Mouse (Mus musculus): Measurements from ENCODE around the gene Nle1. TPM values are rescaled to one million over a fixed set of nuclear protein-coding genes. Genes with fewer than 3 reads are reported as not detected.

The Nle1 gene
- polyA plus RNA-seq, 1 experiment from 2014 or later, result 24.3 TPM

GRCm38 (mm10) chr11:82865957-82866356 is 42.3 kb downstream of the Nle1 start:
- Histone ChIP-seq H3K27ac (peak overlapping the region; percentile 54), H3K9me3 (replicated peaks) (no peaks in the 10 kb centered on the region), H3K4me2 (peak overlapping the region; percentile 70), H3K4me1 (replicated peaks) (peaks cover 87% of the 10 kb centered on the region), H3K9ac (peak overlapping the region; percentile 49; the same call in 1 of the 2 replicates), H3K4me3 (replicated peaks) (no peak overlapping the region; the same call in 1 of the 2 replicates), H3K36me3 (no peaks in the 10 kb centered on the region), H3K27me3 (no peaks in the 10 kb centered on the region)
- WGBS (ENCODE audit: insufficient replicate concordance), result 65% methylated on average over 10 of the region's 10 CpGs
- DNase-seq (no peak), ATAC-seq (ENCODE audit: low read depth) (no peak)

GRCm38 (mm10) chr11:82863488-82863931 is 44.7 kb downstream of the Nle1 start:
- peak overlapping the region; percentile 17 for H3K4me2 ChIP-seq
- H3K9me3 ChIP-seq (replicated peaks), result no peaks in the 10 kb centered on the region
- H3K27me3 ChIP-seq, result no peaks in the 10 kb centered on the region
- 54% methylated on average over 4 of the region's 4 CpGs for WGBS (ENCODE audit: insufficient replicate concordance)
- ATAC-seq (ENCODE audit: low read depth) (peak; percentile 65; the same call in 1 of the 2 replicates), DNase-seq (no peak)
- peak overlapping the region; percentile 82 for H3K27ac ChIP-seq
- peak overlapping the region; percentile 23; the same call in 1 of the 2 replicates for H3K9ac ChIP-seq
- H3K4me3 ChIP-seq (replicated peaks), result no peak overlapping the region
- H3K36me3 ChIP-seq, result 0 out of 2 replicates have a peak, but pooled peaks cover 5% of the 10 kb centered on the region
- H3K4me1 ChIP-seq (replicated peaks), result peaks cover 83% of the 10 kb centered on the region

GRCm38 (mm10) chr11:82863059-82863458 is 45.2 kb downstream of the Nle1 start:
- DNase-seq, result no peak
- Histone ChIP-seq H3K27me3 (no peaks in the 10 kb centered on the region), H3K9ac (0 out of 2 replicates have a peak overlapping the region, but pooled peaks have one; percentile 49), H3K4me2 (no peak overlapping the region), H3K9me3 (replicated peaks) (no peaks in the 10 kb centered on the region), H3K27ac (peak overlapping the region; percentile 82), H3K4me3 (replicated peaks) (no peak overlapping the region), H3K4me1 (replicated peaks) (peaks cover 81% of the 10 kb centered on the region), H3K36me3 (0 out of 2 replicates have a peak, but pooled peaks cover 5% of the 10 kb centered on the region)
- ATAC-seq (ENCODE audit: low read depth), result no peak
- 81% methylated on average over 2 of the region's 2 CpGs for WGBS (ENCODE audit: insufficient replicate concordance)

GRCm38 (mm10) chr11:82862638-82863037 is 45.6 kb downstream of the Nle1 start:
- H3K9me3 ChIP-seq (replicated peaks), result no peaks in the 10 kb centered on the region
- H3K27ac ChIP-seq, result peak overlapping the region; percentile 82
- peaks cover 81% of the 10 kb centered on the region for H3K4me1 ChIP-seq (replicated peaks)
- H3K4me2 ChIP-seq, result peak overlapping the region; percentile 39
- 22% methylated on average over 9 of the region's 9 CpGs for WGBS (ENCODE audit: insufficient replicate concordance)
- 0 out of 2 replicates have a peak, but pooled peaks cover 5% of the 10 kb centered on the region for H3K36me3 ChIP-seq
- no peaks in the 10 kb centered on the region for H3K27me3 ChIP-seq
- no peak overlapping the region for H3K4me3 ChIP-seq (replicated peaks)
- peak; percentile 71 for ATAC-seq (ENCODE audit: low read depth)
- no peak for DNase-seq
- peak overlapping the region; percentile 49; the same call in 1 of the 2 replicates for H3K9ac ChIP-seq

- no peaks in the 10 kb centered on the region for H3K27me3 ChIP-seq
- DNase-seq (no peak), ATAC-seq (ENCODE audit: low read depth) (no peak)
- H3K4me1 ChIP-seq (replicated peaks), result peaks cover 80% of the 10 kb centered on the region
- no peak overlapping the region for H3K4me2 ChIP-seq
- no peak overlapping the region for H3K27ac ChIP-seq
- H3K9ac ChIP-seq, result no peak overlapping the region
- no peaks in the 10 kb centered on the region for H3K9me3 ChIP-seq (replicated peaks)
- WGBS (ENCODE audit: insufficient replicate concordance), result 80% methylated on average over 8 of the region's 8 CpGs
- H3K4me3 ChIP-seq (replicated peaks), result no peak overlapping the region
- 0 out of 2 replicates have a peak, but pooled peaks cover 5% of the 10 kb centered on the region for H3K36me3 ChIP-seq
These were observed 46.7 kb downstream of the Nle1 start for GRCm38 (mm10) chr11:82861558-82861957.

GRCm38 (mm10) chr11:82860759-82861158 is 47.5 kb downstream of the Nle1 start:
- Histone ChIP-seq H3K4me1 (replicated peaks) (peaks cover 80% of the 10 kb centered on the region), H3K4me2 (no peak overlapping the region), H3K27me3 (no peaks in the 10 kb centered on the region), H3K36me3 (0 out of 2 replicates have a peak, but pooled peaks cover 5% of the 10 kb centered on the region), H3K27ac (no peak overlapping the region), H3K9ac (no peak overlapping the region), H3K4me3 (replicated peaks) (no peak overlapping the region), H3K9me3 (replicated peaks) (no peaks in the 10 kb centered on the region)
- ATAC-seq (ENCODE audit: low read depth) (no peak), DNase-seq (no peak)
- 77% methylated on average over 6 of the region's 6 CpGs for WGBS (ENCODE audit: insufficient replicate concordance)

GRCm38 (mm10) chr11:82857307-82857848 is 50.8 kb downstream of the Nle1 start:
- ATAC-seq (ENCODE audit: low read depth) (no peak), DNase-seq (no peak)
- H3K4me3 ChIP-seq (replicated peaks), result no peak overlapping the region
- 0 out of 2 replicates have a peak, but pooled peaks cover 10% of the 10 kb centered on the region for H3K36me3 ChIP-seq
- H3K4me2 ChIP-seq, result no peak overlapping the region
- peaks cover 82% of the 10 kb centered on the region for H3K4me1 ChIP-seq (replicated peaks)
- H3K9ac ChIP-seq, result no peak overlapping the region
- H3K27me3 ChIP-seq, result no peaks in the 10 kb centered on the region
- H3K9me3 ChIP-seq (replicated peaks), result no peaks in the 10 kb centered on the region
- WGBS (ENCODE audit: insufficient replicate concordance), result 71% methylated on average over 13 of the region's 13 CpGs
- peak overlapping the region; percentile 82 for H3K27ac ChIP-seq

- Histone ChIP-seq H3K4me3 (replicated peaks) (no peak overlapping the region), H3K27me3 (no peaks in the 10 kb centered on the region), H3K9ac (no peak overlapping the region), H3K4me1 (replicated peaks) (peaks cover 82% of the 10 kb centered on the region), H3K9me3 (replicated peaks) (no peaks in the 10 kb centered on the region), H3K27ac (peak overlapping the region; percentile 82), H3K4me2 (no peak overlapping the region), H3K36me3 (0 out of 2 replicates have a peak, but pooled peaks cover 10% of the 10 kb centered on the region)
- ATAC-seq (ENCODE audit: low read depth) (no peak), DNase-seq (no peak)
- 77% methylated on average over 10 of the region's 10 CpGs for WGBS (ENCODE audit: insufficient replicate concordance)
These were observed 52.2 kb downstream of the Nle1 start for GRCm38 (mm10) chr11:82856032-82856431.

GRCm38 (mm10) chr11:82855327-82855973 is 52.8 kb downstream of the Nle1 start:
- peak; percentile 96 for ATAC-seq (ENCODE audit: low read depth)
- Histone ChIP-seq H3K9me3 (replicated peaks) (no peaks in the 10 kb centered on the region), H3K27me3 (no peaks in the 10 kb centered on the region), H3K36me3 (0 out of 2 replicates have a peak, but pooled peaks cover 8% of the 10 kb centered on the region), H3K4me2 (peak overlapping the region; percentile 53), H3K9ac (peak overlapping the region; percentile 63), H3K27ac (peak overlapping the region; percentile 82), H3K4me3 (replicated peaks) (peak overlapping the region; percentile 15), H3K4me1 (replicated peaks) (peaks cover 84% of the 10 kb centered on the region)
- DNase-seq, result peak; percentile 64
- 58% methylated on average over 9 of the region's 9 CpGs for WGBS (ENCODE audit: insufficient replicate concordance)

- no peaks in the 10 kb centered on the region for H3K27me3 ChIP-seq
- H3K4me2 ChIP-seq, result no peak overlapping the region; the same call in 1 of the 2 replicates
- peak overlapping the region; percentile 99 for H3K27ac ChIP-seq
- peak overlapping the region; percentile 33 for H3K9ac ChIP-seq
- H3K4me3 ChIP-seq (replicated peaks), result no peak overlapping the region
- no peaks in the 10 kb centered on the region for H3K9me3 ChIP-seq (replicated peaks)
- 80% methylated on average over 6 of the region's 6 CpGs for WGBS (ENCODE audit: insufficient replicate concordance)
- H3K4me1 ChIP-seq (replicated peaks), result peaks cover 97% of the 10 kb centered on the region
- 0 out of 2 replicates have a peak, but pooled peaks cover 5% of the 10 kb centered on the region for H3K36me3 ChIP-seq
- DNase-seq (no peak), ATAC-seq (ENCODE audit: low read depth) (no peak)
These were observed 54.1 kb downstream of the Nle1 start for GRCm38 (mm10) chr11:82854111-82854510.

- Histone ChIP-seq H3K9me3 (replicated peaks) (no peaks in the 10 kb centered on the region), H3K4me1 (replicated peaks) (peaks cover 99% of the 10 kb centered on the region), H3K4me2 (no peak overlapping the region), H3K4me3 (replicated peaks) (no peak overlapping the region), H3K27ac (peak overlapping the region; percentile 99), H3K9ac (peak overlapping the region; percentile 53), H3K36me3 (0 out of 2 replicates have a peak, but pooled peaks cover 5% of the 10 kb centered on the region), H3K27me3 (no peaks in the 10 kb centered on the region)
- no peak for DNase-seq
- 82% methylated on average over 7 of the region's 7 CpGs for WGBS (ENCODE audit: insufficient replicate concordance)
- no peak for ATAC-seq (ENCODE audit: low read depth)
These were observed 55.3 kb downstream of the Nle1 start for GRCm38 (mm10) chr11:82852958-82853357.

Data from liver, embryonic 13.5 days (tissue).